Mouse (Mus musculus) MEL (cell line): ENCODE data around the gene Gm5617. TPM values are rescaled to one million over a fixed set of nuclear protein-coding genes. Genes with fewer than 3 reads are reported as not detected.
A peak's percentile ranks its signal among the peaks of the same experiment; 100 is the strongest.

Source experiments
- DNase-seq: peaks from one replicate; pipeline ENCODE4 v3.0.0; 2011; ENCODE audit warnings: low read depth, low spot score
- H3K27ac ChIP-seq: 2 replicates; pipeline ENCODE4 v1.5.1; 2012; ENCODE audit warnings: low read depth, mild to moderate bottlenecking, control low read depth, low read length, moderate library complexity; ENCODE audit not compliant: control insufficient read depth
- H3K27me3 ChIP-seq, 2 experiments: fragments of 150-350 bp in 1 of 2; sonication (generic) in 1 of 2; 2 replicates each; pipeline ENCODE4 v1.6.1; 2012; ENCODE audit warnings: low read length in 2 of 2, mild to moderate bottlenecking in 2 of 2, improper control_type of control experiment in 1 of 2, moderate library complexity in 1 of 2; ENCODE audit not compliant: insufficient read depth in 2 of 2, control insufficient read depth in 1 of 2
- H3K36me3 ChIP-seq, 2 experiments: 2 replicates each; pipeline ENCODE4 v1.6.1; 2012 to 2014; ENCODE audit warnings: low read length in 2 of 2, improper control_type of control experiment in 1 of 2, inconsistent platforms in 1 of 2, mild to moderate bottlenecking in 1 of 2; ENCODE audit not compliant: insufficient read depth in 2 of 2, control insufficient read depth in 1 of 2
- H3K4me1 ChIP-seq, 2 experiments: fragments of 150-350 bp in 1 of 2; sonication (generic) in 1 of 2; 2 replicates each; pipeline ENCODE4 v1.6.1; 2012; ENCODE audit warnings: low read length in 2 of 2, improper control_type of control experiment in 1 of 2, mild to moderate bottlenecking in 1 of 2; ENCODE audit not compliant: insufficient read depth in 2 of 2, control insufficient read depth in 1 of 2
- H3K4me3 ChIP-seq, 2 experiments: fragments of 150-350 bp in 1 of 2; sonication (generic) in 1 of 2; 2 replicates each; pipeline ENCODE4 v1.5.1; 2012; ENCODE audit warnings: low read depth in 2 of 2, low read length in 2 of 2, mild to moderate bottlenecking in 2 of 2, moderate library complexity in 2 of 2, control low read depth in 1 of 2, improper control_type of control experiment in 1 of 2; ENCODE audit not compliant: control insufficient read depth in 1 of 2, insufficient read depth in 1 of 2
- H3K79me2 ChIP-seq: 2 replicates; pipeline ENCODE4 v1.6.1; 2012; ENCODE audit warnings: mild to moderate bottlenecking, low read length, moderate library complexity; ENCODE audit not compliant: control insufficient read depth, poor library complexity, insufficient read depth
- H3K9ac ChIP-seq: 2 replicates; pipeline ENCODE4 v1.6.1; 2012; ENCODE audit warnings: low read depth, mild to moderate bottlenecking, control low read depth, low read length, moderate library complexity; ENCODE audit not compliant: control insufficient read depth, poor library complexity, severe bottlenecking
- H3K9me3 ChIP-seq: fragments of 150-350 bp; sonication (generic); replicated peaks from 2 replicates; pipeline ENCODE4 v1.6.1; 2012; ENCODE audit warnings: mild to moderate bottlenecking, low read length, improper control_type of control experiment, moderate library complexity; ENCODE audit not compliant: insufficient read depth
- CHD1 ChIP-seq: IDR thresholded peaks from 2 replicates; pipeline ENCODE4 v1.6.1; 2012; ENCODE audit warnings: low read depth, mild to moderate bottlenecking, inconsistent platforms, low read length, improper control_type of control experiment
- CHD2 ChIP-seq: IDR thresholded peaks from 2 replicates; pipeline ENCODE4 v1.6.1; 2011; ENCODE audit warnings: low read length, improper control_type of control experiment
- CTCF ChIP-seq, 3 experiments: IDR thresholded peaks in 2 of 3; conservative IDR thresholded peaks in 1 of 3; 2 replicates each; pipeline ENCODE4 v1.5.1; 2011 to 2012; ENCODE audit warnings: low read length in 3 of 3, low read depth in 2 of 3, mild to moderate bottlenecking in 2 of 3, improper control_type of control experiment in 1 of 3, inconsistent platforms in 1 of 3, mixed read lengths in 1 of 3, moderate library complexity in 1 of 3; ENCODE audit not compliant: control insufficient read depth in 1 of 3, insufficient read depth in 1 of 3, poor library complexity in 1 of 3, severe bottlenecking in 1 of 3
- GABPA ChIP-seq: IDR thresholded peaks from 2 replicates; pipeline ENCODE4 v1.6.1; 2012; ENCODE audit warnings: low read depth, mild to moderate bottlenecking, inconsistent platforms, low read length, improper control_type of control experiment, moderate library complexity
- GATA1 ChIP-seq: IDR thresholded peaks from 2 replicates; pipeline ENCODE4 v1.6.1; 2011; ENCODE audit warnings: low read depth, low read length, improper control_type of control experiment
- KAT2A ChIP-seq: conservative IDR thresholded peaks from 2 replicates; pipeline ENCODE4 v1.6.1; 2012; ENCODE audit warnings: low read depth, low read length, improper control_type of control experiment, inconsistent platforms
- MAZ ChIP-seq: IDR thresholded peaks from 2 replicates; pipeline ENCODE4 v1.6.1; 2012; ENCODE audit warnings: low read depth, mild to moderate bottlenecking, inconsistent platforms, low read length, improper control_type of control experiment
- MEF2A ChIP-seq: IDR thresholded peaks from 2 replicates; pipeline ENCODE4 v1.6.1; 2014; ENCODE audit warnings: low read depth, mild to moderate bottlenecking, inconsistent platforms, low read length, improper control_type of control experiment; ENCODE audit not compliant: poor library complexity, insufficient replicate concordance, severe bottlenecking; ENCODE audit errors: extremely low read depth
- MXI1 ChIP-seq: IDR thresholded peaks from 2 replicates; pipeline ENCODE4 v1.6.1; 2011; ENCODE audit warnings: mild to moderate bottlenecking, low read depth, low read length, improper control_type of control experiment
- NRF1 ChIP-seq: IDR thresholded peaks from 2 replicates; pipeline ENCODE4 v1.6.1; 2014; ENCODE audit warnings: low read depth, mild to moderate bottlenecking, inconsistent platforms, low read length, improper control_type of control experiment, moderate library complexity; ENCODE audit not compliant: poor library complexity, insufficient read depth, severe bottlenecking
- POLR2AphosphoS2 ChIP-seq: IDR thresholded peaks from 2 replicates; pipeline ENCODE4 v1.6.1; 2011; ENCODE audit warnings: low read length, improper control_type of control experiment
- POLR2AphosphoS5 ChIP-seq: IDR thresholded peaks from 2 replicates; pipeline ENCODE4 v1.6.1; 2012; ENCODE audit warnings: low read depth, borderline replicate concordance, mild to moderate bottlenecking, inconsistent platforms, low read length, moderate library complexity, mixed read lengths
- RAD21 ChIP-seq: IDR thresholded peaks from 2 replicates; pipeline ENCODE4 v1.6.1; 2011; ENCODE audit warnings: mild to moderate bottlenecking, low read depth, low read length, improper control_type of control experiment
- RCOR1 ChIP-seq: IDR thresholded peaks from 2 replicates; pipeline ENCODE4 v1.6.1; 2012; ENCODE audit warnings: low read depth, mild to moderate bottlenecking, inconsistent platforms, low read length, improper control_type of control experiment
- SIN3A ChIP-seq: IDR thresholded peaks from 2 replicates; pipeline ENCODE4 v1.6.1; 2012; ENCODE audit warnings: low read length, improper control_type of control experiment, inconsistent platforms
- SMC3 ChIP-seq: IDR thresholded peaks from 2 replicates; pipeline ENCODE4 v1.6.1; 2011; ENCODE audit warnings: low read depth, low read length, improper control_type of control experiment
- ZC3H11A ChIP-seq: IDR thresholded peaks from 2 replicates; pipeline ENCODE4 v1.6.1; 2012; ENCODE audit warnings: low read depth, mild to moderate bottlenecking, inconsistent platforms, low read length, improper control_type of control experiment
- ZKSCAN1 ChIP-seq: IDR thresholded peaks from 2 replicates; pipeline ENCODE4 v1.6.1; 2012; ENCODE audit warnings: low read depth, mild to moderate bottlenecking, inconsistent platforms, low read length, improper control_type of control experiment, moderate library complexity
- polyA plus RNA-seq, 2 experiments: library from polyadenylated mRNA; stranded (reverse) in 1 of 2; unstranded in 1 of 2; fragments of >175 nt in 1 of 2; fragments of >200 nt in 1 of 2; gene quantifications; 2 replicates each; pipeline versions ENCODE4 v1.2.1 to v1.2.4; 2012; ENCODE audit warnings: low replicate concordance in 2 of 2, low read depth in 1 of 2; ENCODE audit not compliant: insufficient read length in 2 of 2, insufficient read depth in 1 of 2, missing spikeins in 1 of 2
- total RNA-seq: library from RNA; depleted of rRNA; stranded (reverse); fragments of 300-350 nt; gene quantifications from 2 replicates; pipeline ENCODE4 v1.2.3, GENCODE M21; 2012

The Gm5617 gene
- total and polyA plus RNA-seq, 3 experiments = 1.7 to 1.8 TPM; not detected in 1

DNA sequence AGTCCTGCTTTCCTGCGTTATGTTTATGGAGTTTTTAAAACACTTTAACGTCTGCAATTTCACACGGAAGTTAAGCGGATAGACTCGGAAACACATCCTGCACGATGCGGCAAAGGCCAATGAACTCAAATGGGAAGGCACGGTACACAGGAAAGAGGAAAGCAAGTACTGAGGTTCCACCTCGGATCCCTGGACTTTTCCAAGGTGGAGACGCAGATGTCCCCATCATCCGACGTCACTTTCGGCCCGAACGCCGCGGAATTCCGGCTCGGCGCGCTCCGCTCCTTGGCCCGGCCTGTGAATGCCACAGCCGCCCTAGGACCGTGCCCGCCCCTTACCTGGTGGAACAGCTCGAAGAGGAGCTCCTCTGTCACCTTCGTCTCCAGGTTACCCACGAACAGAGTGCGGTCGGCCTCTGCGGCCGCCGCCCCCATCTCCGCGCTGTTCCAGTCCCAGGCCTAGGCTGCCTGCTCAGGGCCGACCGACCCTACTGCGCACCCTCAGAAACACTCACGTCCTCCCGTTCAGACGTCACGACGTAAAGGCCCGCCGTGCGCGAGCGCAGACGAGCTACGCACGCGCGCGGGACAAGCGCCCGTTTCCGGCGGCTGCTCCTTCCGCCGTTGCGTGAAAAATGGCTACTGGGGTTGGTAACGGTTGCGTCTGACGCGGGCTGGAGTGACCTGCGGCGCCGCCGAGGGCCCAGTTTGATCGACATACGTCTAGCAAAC is at the start of gene Gm5617, which contains the start of gene Rbm7 (continued):
- TF ChIP-seq MAZ = peak; percentile 50; the same call in 1 of the 2 replicates
- TF ChIP-seq CHD1 = no peak
- TF ChIP-seq CHD2 = no peak
- no peak for TF ChIP-seq GABPA

DNA sequence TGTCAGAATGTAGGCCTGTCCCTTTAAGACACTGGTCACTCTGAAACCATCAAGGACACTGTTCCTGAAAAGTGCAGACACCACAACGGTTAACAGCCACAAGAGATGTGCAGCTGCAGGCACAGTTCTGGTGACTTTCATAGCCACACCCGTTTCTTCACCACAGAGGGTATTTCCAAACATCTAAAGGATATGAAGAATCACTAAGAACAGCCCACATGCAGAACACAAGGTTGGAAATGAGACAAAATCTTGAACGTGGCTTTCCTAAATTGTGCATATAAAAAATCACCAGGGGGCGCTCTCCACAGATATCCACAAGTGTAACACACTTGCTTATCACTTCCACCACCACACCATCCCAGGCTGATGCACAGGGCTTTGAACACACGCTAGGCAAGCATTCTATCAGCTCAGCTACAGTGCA is 47.4 kb upstream of the Gm5617 start:
- no peaks in the 10 kb centered on the region for H3K9me3 ChIP-seq
- H3K79me2 ChIP-seq = no peaks in the 10 kb centered on the region
- no peaks in the 10 kb centered on the region for H3K36me3 ChIP-seq
- no peaks in the 10 kb centered on the region for H3K4me1 ChIP-seq
- peak; percentile 75 for DNase-seq
- H3K4me3 ChIP-seq = no peak overlapping the region
- no peak overlapping the region for H3K9ac ChIP-seq
- H3K27me3 ChIP-seq = peaks cover 0 to 1% of the 10 kb centered on the region in 2 experiments; a peak in 1 of 4 replicates
- TF ChIP-seq GATA1 = peak; percentile 38; the same call in 1 of the 2 replicates
- peak; percentile 37 to 80 (median 62) for TF ChIP-seq CTCF (IDR thresholded peaks at IDR 0.05 in 2 of 3, conservative IDR thresholded peaks at IDR 0.05 in 1 of 3; ENCODE audit: control insufficient read depth in 1 of 3, insufficient read depth in 1 of 3, low read depth in 2 of 3, low read length in 3 of 3, poor library complexity in 1 of 3, severe bottlenecking in 1 of 3)
- peak; percentile 89 for TF ChIP-seq SMC3
- peak; percentile 54 for TF ChIP-seq ZC3H11A
- no peak for TF ChIP-seq ZKSCAN1
- TF ChIP-seq RAD21 = peak; percentile 69
- H3K27ac ChIP-seq = no peak overlapping the region

DNA sequence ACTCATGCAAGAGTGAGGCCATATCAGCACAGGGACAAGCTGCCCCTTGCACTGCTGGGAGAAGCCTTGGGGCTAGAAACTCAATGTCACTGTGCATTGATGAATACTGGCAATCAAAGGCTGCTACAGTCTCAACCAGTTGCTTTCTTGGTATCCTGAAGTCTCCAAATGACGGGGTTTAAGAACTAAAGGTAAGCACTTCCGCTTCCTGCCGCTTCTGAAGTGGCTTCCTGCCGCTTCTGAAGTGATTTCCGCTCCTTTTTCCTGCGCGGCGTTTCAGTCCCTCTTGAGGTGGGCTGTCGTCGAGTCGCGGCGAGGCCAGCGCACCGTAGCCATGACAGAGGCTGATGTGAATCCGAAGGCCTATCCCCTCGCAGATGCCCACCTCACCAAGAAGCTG is 45.2 kb upstream of the Gm5617 start:
- TF ChIP-seq NRF1 (no peak), POLR2AphosphoS2 (no peak), RCOR1 (no peak), KAT2A (no peak), CHD2 (no peak), MEF2A (no peak), POLR2AphosphoS5 (no peak), MAZ (no peak), SIN3A (no peak), MXI1 (no peak)
- TF ChIP-seq, all 39 proteins: peak for 0
- H3K79me2 ChIP-seq = no peaks in the 10 kb centered on the region
- no peak overlapping the region for H3K27ac ChIP-seq
- no peaks in the 10 kb centered on the region for H3K36me3 ChIP-seq
- H3K9me3 ChIP-seq = no peaks in the 10 kb centered on the region
- H3K27me3 ChIP-seq = no peaks in the 10 kb centered on the region
- no peak overlapping the region for H3K9ac ChIP-seq
- no peak overlapping the region for H3K4me3 ChIP-seq
- H3K4me1 ChIP-seq = no peaks in the 10 kb centered on the region
- no peak for DNase-seq
